Mouse (Mus musculus) hindbrain, embryonic 11.5 days (tissue): Measurements from ENCODE around the gene Gpr15. TPM values are rescaled to one million over a fixed set of nuclear protein-coding genes. Genes with fewer than 3 reads are reported as not detected.

Experiments
- ATAC-seq: fragments of 200-750 bp; cut with Nextera tagmentation; 2 replicates; pipeline ENCODE4 v1.8.0; 2017; ENCODE audit warnings: mild to moderate bottlenecking, moderate TSS enrichment, moderate library complexity; ENCODE audit not compliant: low FRiP score
- DNase-seq: peaks from one replicate; pipeline ENCODE4 v3.0.0-alpha.2; 2015; ENCODE audit warnings: low spot score
- H3K27ac ChIP-seq: fragments of 300-500 bp; sonication (generic); 2 replicates; pipeline ENCODE4 v1.5.1; 2014; ENCODE audit warnings: mild to moderate bottlenecking, low read depth, low read length
- H3K27me3 ChIP-seq: fragments of 300-500 bp; sonication (generic); 2 replicates; pipeline ENCODE4 v1.6.1; 2014; ENCODE audit warnings: mild to moderate bottlenecking, low read length, moderate library complexity, mixed read lengths; ENCODE audit not compliant: control insufficient read depth, insufficient read depth
- H3K36me3 ChIP-seq: fragments of 300-500 bp; sonication (generic); 2 replicates; pipeline ENCODE4 v1.6.1; 2014; ENCODE audit warnings: mild to moderate bottlenecking, low read length, moderate library complexity, mixed read lengths; ENCODE audit not compliant: control insufficient read depth, insufficient read depth
- H3K4me1 ChIP-seq: fragments of 300-500 bp; sonication (generic); replicated peaks from 2 replicates; pipeline ENCODE4 v1.6.1; 2014; ENCODE audit warnings: low read length, mixed read lengths; ENCODE audit not compliant: control insufficient read depth, insufficient read depth
- H3K4me2 ChIP-seq: fragments of 300-500 bp; sonication (generic); replicated peaks from 2 replicates; pipeline ENCODE4 v1.6.1; 2014; ENCODE audit warnings: mild to moderate bottlenecking, low read depth, low read length
- H3K4me3 ChIP-seq: fragments of 300-500 bp; sonication (generic); 2 replicates; pipeline ENCODE4 v1.5.1; 2014; ENCODE audit warnings: low read depth, low read length
- H3K9ac ChIP-seq: fragments of 300-500 bp; sonication (generic); 2 replicates; pipeline ENCODE4 v1.6.1; 2014; ENCODE audit warnings: low read depth, low read length
- H3K9me3 ChIP-seq: fragments of 300-500 bp; sonication (generic); 2 replicates; pipeline ENCODE4 v1.6.1; 2016; ENCODE audit warnings: low read length; ENCODE audit not compliant: control insufficient read depth
- WGBS: fragments of 180-500 bp; shearing (Covaris S2); extraction: QIAGEN DNeasy Blood & Tissue Kit; methylation state at CpG from one replicate; pipeline ENCODE4 v1.1.7; 2014; 5-methylcytosine and 5-hydroxymethylcytosine counted together
- polyA plus RNA-seq: library from polyadenylated mRNA; unstranded; fragments of >200 nt; fragmentation: Nextera tagmentation; extraction: Ambion mirVana; gene quantifications from 2 replicates; pipeline ENCODE4 v1.2.1, GENCODE M21; 2014

Gpr15 gene
- polyA plus RNA-seq, 1 experiment from 2014 or later = not detected

- ATAC-seq (no peak), DNase-seq (no peak)
- Histone ChIP-seq H3K4me3 (no peak overlapping the region), H3K27me3 (no peaks in the 10 kb centered on the region), H3K9ac (no peak overlapping the region), H3K4me1 (no peaks in the 10 kb centered on the region), H3K9me3 (no peaks in the 10 kb centered on the region), H3K36me3 (no peaks in the 10 kb centered on the region), H3K4me2 (no peak overlapping the region), H3K27ac (no peak overlapping the region)
- WGBS = 86% methylated on average over 3 of the region's 3 CpGs
These were observed 22.1 kb downstream of the Gpr15 start for GRCm38 (mm10) chr16:58696796-58697195.

GRCm38 (mm10) chr16:58694091-58694490 lies 24.8 kb downstream of the Gpr15 start:
- Histone ChIP-seq H3K36me3 (no peaks in the 10 kb centered on the region), H3K4me1 (no peaks in the 10 kb centered on the region), H3K4me2 (no peak overlapping the region), H3K9ac (no peak overlapping the region), H3K27ac (no peak overlapping the region), H3K4me3 (no peak overlapping the region), H3K9me3 (no peaks in the 10 kb centered on the region), H3K27me3 (no peaks in the 10 kb centered on the region)
- no peak for ATAC-seq
- DNase-seq = no peak
- 93% methylated on average over 5 of the region's 5 CpGs for WGBS

- WGBS = 91% methylated on average over 5 of the region's 5 CpGs
- DNase-seq = no peak
- H3K9me3 ChIP-seq = no peaks in the 10 kb centered on the region
- no peak for ATAC-seq
- H3K36me3 ChIP-seq = no peaks in the 10 kb centered on the region
- no peak overlapping the region for H3K4me3 ChIP-seq
- H3K27ac ChIP-seq = no peak overlapping the region
- H3K4me2 ChIP-seq = no peak overlapping the region
- H3K27me3 ChIP-seq = no peaks in the 10 kb centered on the region
- H3K9ac ChIP-seq = no peak overlapping the region
- no peaks in the 10 kb centered on the region for H3K4me1 ChIP-seq
These were observed 28.5 kb downstream of the Gpr15 start for GRCm38 (mm10) chr16:58690322-58690732.

GRCm38 (mm10) chr16:58689555-58690169 lies 29.2 kb downstream of the Gpr15 start:
- Histone ChIP-seq H3K4me3 (no peak overlapping the region), H3K27ac (no peak overlapping the region), H3K9me3 (no peaks in the 10 kb centered on the region), H3K36me3 (no peaks in the 10 kb centered on the region), H3K4me2 (no peak overlapping the region), H3K27me3 (no peaks in the 10 kb centered on the region), H3K4me1 (no peaks in the 10 kb centered on the region), H3K9ac (no peak overlapping the region)
- ATAC-seq (no peak), DNase-seq (no peak)
- 88% methylated on average over 5 of the region's 5 CpGs for WGBS

- Histone ChIP-seq H3K4me1 (no peaks in the 10 kb centered on the region), H3K9ac (no peak overlapping the region), H3K36me3 (no peaks in the 10 kb centered on the region), H3K4me2 (no peak overlapping the region), H3K27ac (no peak overlapping the region), H3K4me3 (no peak overlapping the region), H3K27me3 (no peaks in the 10 kb centered on the region), H3K9me3 (no peaks in the 10 kb centered on the region)
- 100% methylated on average over 1 of the region's 1 CpGs for WGBS
- DNase-seq (no peak), ATAC-seq (no peak)
These were observed 30.3 kb downstream of the Gpr15 start for GRCm38 (mm10) chr16:58688534-58688933.

- DNase-seq (no peak), ATAC-seq (no peak)
- Histone ChIP-seq H3K4me3 (no peak overlapping the region), H3K27me3 (no peaks in the 10 kb centered on the region), H3K9me3 (no peaks in the 10 kb centered on the region), H3K27ac (no peak overlapping the region), H3K9ac (no peak overlapping the region), H3K36me3 (no peaks in the 10 kb centered on the region), H3K4me2 (no peak overlapping the region), H3K4me1 (no peaks in the 10 kb centered on the region)
- 81% methylated on average over 20 of the region's 20 CpGs for whole genome bisulfite sequencing
These were observed 33.0 kb downstream of the Gpr15 start for GRCm38 (mm10) chr16:58685548-58686537.

- Histone ChIP-seq H3K36me3 (no peaks in the 10 kb centered on the region), H3K27me3 (no peaks in the 10 kb centered on the region), H3K9me3 (no peaks in the 10 kb centered on the region), H3K4me3 (no peak overlapping the region), H3K27ac (no peak overlapping the region), H3K4me1 (no peaks in the 10 kb centered on the region), H3K4me2 (no peak overlapping the region), H3K9ac (no peak overlapping the region)
- no peak for DNase-seq
- ATAC-seq = no peak
These were observed 34.3 kb downstream of the Gpr15 start for GRCm38 (mm10) chr16:58684537-58684936.

GRCm38 (mm10) chr16:58683911-58684310 lies 35.0 kb downstream of the Gpr15 start:
- H3K4me3 ChIP-seq = no peak overlapping the region
- ATAC-seq = no peak
- no peaks in the 10 kb centered on the region for H3K4me1 ChIP-seq
- H3K36me3 ChIP-seq = no peaks in the 10 kb centered on the region
- H3K9me3 ChIP-seq = no peaks in the 10 kb centered on the region
- no peaks in the 10 kb centered on the region for H3K27me3 ChIP-seq
- no peak overlapping the region for H3K4me2 ChIP-seq
- WGBS = 86% methylated on average over 4 of the region's 4 CpGs
- no peak overlapping the region for H3K9ac ChIP-seq
- no peak for DNase-seq
- no peak overlapping the region for H3K27ac ChIP-seq

- H3K4me2 ChIP-seq = no peak overlapping the region
- no peaks in the 10 kb centered on the region for H3K9me3 ChIP-seq
- no peak overlapping the region for H3K9ac ChIP-seq
- H3K36me3 ChIP-seq = no peaks in the 10 kb centered on the region
- no peak overlapping the region for H3K4me3 ChIP-seq
- no peaks in the 10 kb centered on the region for H3K27me3 ChIP-seq
- DNase-seq (no peak), ATAC-seq (no peak)
- 85% methylated on average over 7 of the region's 7 CpGs for WGBS
- H3K4me1 ChIP-seq = no peaks in the 10 kb centered on the region
- H3K27ac ChIP-seq = no peak overlapping the region
These were observed 36.0 kb downstream of the Gpr15 start for GRCm38 (mm10) chr16:58682870-58683269.
